Mouse (Mus musculus): Measurements from ENCODE around the gene Tchp. TPM values are rescaled to one million over a fixed set of nuclear protein-coding genes. Genes with fewer than 3 reads are reported as not detected.

Tchp gene
- polyA plus RNA-seq, 1 experiment from 2014 or later, result 5.8 TPM

- ATAC-seq (ENCODE audit: low FRiP score, low TSS enrichment) (no peak), DNase-seq (ENCODE audit: low spot score) (no peak)
- H3K4me1 ChIP-seq (replicated peaks; ENCODE audit: control insufficient read depth, insufficient read depth), result no peaks in the 10 kb centered on the region
- H3K27me3 ChIP-seq (ENCODE audit: control insufficient read depth, insufficient read depth, low read length), result no peaks in the 10 kb centered on the region
- H3K27ac ChIP-seq (replicated peaks), result no peak overlapping the region
- no peak overlapping the region for H3K9ac ChIP-seq (ENCODE audit: low read length)
- TF ChIP-seq EP300 (optimal IDR thresholded peaks at IDR 0.05), result no peak
- no peak overlapping the region for H3K4me3 ChIP-seq (ENCODE audit: low read depth, low read length)
- peaks cover 49% of the 10 kb centered on the region for H3K36me3 ChIP-seq (ENCODE audit: control insufficient read depth, insufficient read depth, low read length)
- H3K4me2 ChIP-seq (replicated peaks; ENCODE audit: low read depth), result no peak overlapping the region
- no peaks in the 10 kb centered on the region for H3K9me3 ChIP-seq (ENCODE audit: control insufficient read depth, low read length)
- 71% methylated on average over 5 of the region's 5 CpGs for WGBS
Measured at GRCm38 (mm10) chr5:114745581-114745980, 38.0 kb downstream of the Tchp start.

- ATAC-seq (ENCODE audit: low FRiP score, low TSS enrichment) (no peak), DNase-seq (ENCODE audit: low spot score) (no peak)
- H3K9me3 ChIP-seq (ENCODE audit: control insufficient read depth, low read length), result no peaks in the 10 kb centered on the region
- no peak for TF ChIP-seq EP300 (optimal IDR thresholded peaks at IDR 0.05)
- TF ChIP-seq CTCF (IDR thresholded peaks at IDR 0.05; ENCODE audit: low read depth), result no peak
- H3K4me1 ChIP-seq (replicated peaks; ENCODE audit: control insufficient read depth, insufficient read depth), result no peaks in the 10 kb centered on the region
- WGBS, result 88% methylated on average over 4 of the region's 4 CpGs
- no peaks in the 10 kb centered on the region for H3K27me3 ChIP-seq (ENCODE audit: control insufficient read depth, insufficient read depth, low read length)
- H3K9ac ChIP-seq (ENCODE audit: low read length), result no peak overlapping the region
- no peak overlapping the region for H3K4me2 ChIP-seq (replicated peaks; ENCODE audit: low read depth)
- H3K4me3 ChIP-seq (ENCODE audit: low read depth, low read length), result no peak overlapping the region
- H3K27ac ChIP-seq (replicated peaks), result no peak overlapping the region
- peaks cover 45% of the 10 kb centered on the region for H3K36me3 ChIP-seq (ENCODE audit: control insufficient read depth, insufficient read depth, low read length)
Measured at GRCm38 (mm10) chr5:114746886-114747285, 39.3 kb downstream of the Tchp start.

GRCm38 (mm10) chr5:114747521-114747920 is 40.0 kb downstream of the Tchp start:
- Histone ChIP-seq H3K4me3 (ENCODE audit: low read depth, low read length) (no peak overlapping the region), H3K4me1 (replicated peaks; ENCODE audit: control insufficient read depth, insufficient read depth) (no peaks in the 10 kb centered on the region), H3K36me3 (ENCODE audit: control insufficient read depth, insufficient read depth, low read length) (peaks cover 46% of the 10 kb centered on the region), H3K9me3 (ENCODE audit: control insufficient read depth, low read length) (no peaks in the 10 kb centered on the region), H3K27me3 (ENCODE audit: control insufficient read depth, insufficient read depth, low read length) (no peaks in the 10 kb centered on the region), H3K4me2 (replicated peaks; ENCODE audit: low read depth) (no peak overlapping the region), H3K9ac (ENCODE audit: low read length) (no peak overlapping the region), H3K27ac (replicated peaks) (no peak overlapping the region)
- DNase-seq (ENCODE audit: low spot score) (no peak), ATAC-seq (ENCODE audit: low FRiP score, low TSS enrichment) (no peak)
- TF ChIP-seq EP300 (optimal IDR thresholded peaks at IDR 0.05), result no peak
- no peak for TF ChIP-seq CTCF (IDR thresholded peaks at IDR 0.05; ENCODE audit: low read depth)
- WGBS, result 93% methylated on average over 5 of the region's 5 CpGs

- H3K4me2 ChIP-seq (replicated peaks; ENCODE audit: low read depth), result no peak overlapping the region
- H3K4me1 ChIP-seq (replicated peaks; ENCODE audit: control insufficient read depth, insufficient read depth), result no peaks in the 10 kb centered on the region
- peaks cover 27% of the 10 kb centered on the region for H3K36me3 ChIP-seq (ENCODE audit: control insufficient read depth, insufficient read depth, low read length)
- ATAC-seq (ENCODE audit: low FRiP score, low TSS enrichment) (no peak), DNase-seq (ENCODE audit: low spot score) (no peak)
- H3K27me3 ChIP-seq (ENCODE audit: control insufficient read depth, insufficient read depth, low read length), result no peaks in the 10 kb centered on the region
- TF ChIP-seq CTCF (IDR thresholded peaks at IDR 0.05; ENCODE audit: low read depth) (no peak), EP300 (optimal IDR thresholded peaks at IDR 0.05) (no peak)
- no peak overlapping the region for H3K27ac ChIP-seq (replicated peaks)
- H3K9me3 ChIP-seq (ENCODE audit: control insufficient read depth, low read length), result no peaks in the 10 kb centered on the region
- WGBS, result 89% methylated on average over 10 of the region's 10 CpGs
- H3K9ac ChIP-seq (ENCODE audit: low read length), result no peak overlapping the region
- H3K4me3 ChIP-seq (ENCODE audit: low read depth, low read length), result no peak overlapping the region
Measured at GRCm38 (mm10) chr5:114750325-114750724, 42.8 kb downstream of the Tchp start.

GRCm38 (mm10) chr5:114752397-114752796 is 44.8 kb downstream of the Tchp start:
- ATAC-seq (ENCODE audit: low FRiP score, low TSS enrichment) (no peak), DNase-seq (ENCODE audit: low spot score) (no peak)
- H3K4me1 ChIP-seq (replicated peaks; ENCODE audit: control insufficient read depth, insufficient read depth), result no peaks in the 10 kb centered on the region
- no peak overlapping the region for H3K27ac ChIP-seq (replicated peaks)
- peaks cover 27% of the 10 kb centered on the region for H3K36me3 ChIP-seq (ENCODE audit: control insufficient read depth, insufficient read depth, low read length)
- no peak overlapping the region for H3K4me2 ChIP-seq (replicated peaks; ENCODE audit: low read depth)
- no peak overlapping the region for H3K4me3 ChIP-seq (ENCODE audit: low read depth, low read length)
- no peaks in the 10 kb centered on the region for H3K9me3 ChIP-seq (ENCODE audit: control insufficient read depth, low read length)
- H3K27me3 ChIP-seq (ENCODE audit: control insufficient read depth, insufficient read depth, low read length), result no peaks in the 10 kb centered on the region
- 76% methylated on average over 10 of the region's 10 CpGs for WGBS
- no peak for TF ChIP-seq CTCF (IDR thresholded peaks at IDR 0.05; ENCODE audit: low read depth)
- TF ChIP-seq EP300 (optimal IDR thresholded peaks at IDR 0.05), result no peak
- no peak overlapping the region for H3K9ac ChIP-seq (ENCODE audit: low read length)

GRCm38 (mm10) chr5:114753384-114753783 is 45.8 kb downstream of the Tchp start:
- H3K4me3 ChIP-seq (ENCODE audit: low read depth, low read length), result no peak overlapping the region
- no peaks in the 10 kb centered on the region for H3K9me3 ChIP-seq (ENCODE audit: control insufficient read depth, low read length)
- WGBS, result 89% methylated on average over 12 of the region's 12 CpGs
- H3K27me3 ChIP-seq (ENCODE audit: control insufficient read depth, insufficient read depth, low read length), result no peaks in the 10 kb centered on the region
- peaks cover 24% of the 10 kb centered on the region for H3K36me3 ChIP-seq (ENCODE audit: control insufficient read depth, insufficient read depth, low read length)
- no peak overlapping the region for H3K27ac ChIP-seq (replicated peaks)
- DNase-seq (ENCODE audit: low spot score) (no peak), ATAC-seq (ENCODE audit: low FRiP score, low TSS enrichment) (no peak)
- no peaks in the 10 kb centered on the region for H3K4me1 ChIP-seq (replicated peaks; ENCODE audit: control insufficient read depth, insufficient read depth)
- H3K4me2 ChIP-seq (replicated peaks; ENCODE audit: low read depth), result no peak overlapping the region
- no peak overlapping the region for H3K9ac ChIP-seq (ENCODE audit: low read length)
- TF ChIP-seq CTCF (IDR thresholded peaks at IDR 0.05; ENCODE audit: low read depth) (no peak), EP300 (optimal IDR thresholded peaks at IDR 0.05) (no peak)

Data from stomach, postnatal 0 days (tissue).